Mouse (Mus musculus) stomach, postnatal 0 days (tissue): ENCODE results near the gene Kbtbd4.

Experiments
- CTCF ChIP-seq: IDR thresholded peaks from 2 replicates; pipeline ENCODE4 v1.5.1; 2016; ENCODE audit warnings: antibody characterized with exemption, low read depth, mild to moderate bottlenecking, moderate library complexity
- EP300 ChIP-seq: optimal IDR thresholded peaks from 2 replicates; pipeline ENCODE3; 2016; ENCODE audit warnings: antibody characterized with exemption

DNA sequence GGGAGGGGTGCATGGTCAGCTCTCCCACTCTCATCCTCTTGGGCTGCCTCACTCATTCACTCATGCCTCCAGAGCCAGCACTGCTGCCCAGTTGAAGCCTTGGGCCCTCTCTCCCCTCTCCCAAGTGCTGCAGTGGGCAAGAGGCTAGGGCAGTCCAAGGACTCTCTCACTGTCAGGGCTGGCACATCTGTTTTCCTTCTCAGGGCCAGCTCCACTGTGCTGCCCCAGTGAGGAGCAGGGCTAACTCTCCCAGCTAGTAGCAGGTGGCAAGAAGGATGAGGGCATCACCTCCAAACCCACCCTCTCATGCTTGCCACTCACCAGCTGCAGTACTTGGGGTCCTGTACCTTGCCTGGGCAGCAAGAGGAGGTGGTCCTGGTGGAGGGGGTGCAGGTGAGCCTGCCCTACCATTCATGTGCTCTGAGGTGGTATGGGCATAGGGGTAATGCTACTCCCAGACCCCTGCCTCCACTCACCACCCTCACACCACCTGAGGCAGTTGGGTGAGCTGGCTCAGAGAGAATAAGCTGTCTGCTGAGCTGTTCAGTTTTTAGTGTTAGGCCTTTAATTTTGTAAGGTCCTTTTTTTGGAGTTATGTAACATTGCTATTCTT lies 46.1 kb downstream of the Kbtbd4 start:
- TF ChIP-seq EP300 (no peak), CTCF (no peak)
